Mouse (Mus musculus) lung, postnatal 0 days (tissue): ENCODE results near the gene Fam8a1.

Experiments used
- CTCF ChIP-seq: IDR thresholded peaks from 2 replicates; pipeline ENCODE4 v1.5.1; 2016; ENCODE audit warnings: antibody characterized with exemption, mild to moderate bottlenecking
- EP300 ChIP-seq: IDR thresholded peaks from 2 replicates; pipeline ENCODE4 v1.6.1; 2016; ENCODE audit warnings: antibody characterized with exemption, mild to moderate bottlenecking, control low read depth

DNA sequence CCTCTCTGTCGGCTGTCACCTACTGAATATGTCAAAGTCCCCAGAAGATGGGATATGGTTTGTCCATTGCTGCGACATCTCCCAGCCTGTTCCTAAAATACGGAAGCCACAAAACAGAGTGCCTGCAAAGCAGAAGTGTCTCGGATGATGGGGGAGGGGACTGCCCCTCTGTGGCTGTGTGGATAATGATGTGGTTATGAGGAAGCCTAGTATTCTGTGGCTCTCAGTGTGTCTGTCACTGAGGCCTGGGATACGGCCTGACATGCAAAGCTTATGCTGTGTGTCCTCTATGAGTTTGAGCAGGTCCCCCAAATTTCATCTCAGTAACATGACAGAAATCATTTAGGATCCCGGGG lies 35.2 kb upstream of the Fam8a1 start:
- TF ChIP-seq CTCF (no peak), EP300 (no peak)
